Mouse (Mus musculus): ENCODE data around the gene Tst. TPM values are rescaled to one million over a fixed set of nuclear protein-coding genes. Genes with fewer than 3 reads are reported as not detected.

The Tst gene
- polyA plus RNA-seq, 1 experiment, result 9.8 TPM

GRCm38 (mm10) chr15:78442231-78442630 is 36.5 kb upstream of the Tst start:
- Histone ChIP-seq H3K27me3 (ENCODE audit: control insufficient read depth, insufficient read depth, insufficient read length) (no peaks in the 10 kb centered on the region), H3ac (ENCODE audit: control insufficient read depth, insufficient read length) (no peak overlapping the region), H3K36me3 (ENCODE audit: control insufficient read depth, insufficient read depth) (no peaks in the 10 kb centered on the region), H3K4me2 (ENCODE audit: low read depth) (no peak overlapping the region), H3K79me2 (ENCODE audit: control insufficient read depth, insufficient read depth) (no peaks in the 10 kb centered on the region), H3K4me3 (no peak overlapping the region)
- TF ChIP-seq E2F4 (IDR thresholded peaks at IDR 0.05; ENCODE audit: insufficient read depth), result no peak
- peak in 1 of 3 experiments; percentile 18 for TF ChIP-seq MYOG (IDR thresholded peaks at IDR 0.05; ENCODE audit: control insufficient read depth in 1 of 3, insufficient read depth in 1 of 3, insufficient read length in 2 of 3, low read depth in 2 of 3)
- peak; percentile 76 for TF ChIP-seq POLR2AphosphoS2 (IDR thresholded peaks at IDR 0.05; ENCODE audit: insufficient read length, low read depth)

DNA sequence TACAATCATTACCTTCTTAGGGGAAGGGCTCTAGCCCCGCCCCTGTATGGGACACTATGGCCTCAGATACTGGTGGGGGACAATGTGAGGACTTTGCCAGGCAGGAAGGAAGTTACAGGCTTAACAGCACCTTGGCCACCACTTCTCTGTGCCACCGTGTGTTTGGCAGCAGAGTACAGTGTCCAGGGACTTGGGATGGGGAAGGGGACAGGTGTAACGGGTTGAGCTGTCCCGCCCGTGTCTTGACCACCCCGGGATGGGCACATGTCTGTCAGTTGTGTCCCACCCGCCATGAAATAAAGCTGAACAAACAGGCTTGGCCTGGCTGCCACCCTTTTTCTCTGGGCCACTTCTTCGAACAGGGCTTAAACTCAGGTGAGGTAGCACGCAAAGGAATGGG is 33.3 kb upstream of the Tst start:
- Histone ChIP-seq H3K36me3 (ENCODE audit: control insufficient read depth, insufficient read depth) (no peaks in the 10 kb centered on the region), H3K4me2 (ENCODE audit: low read depth) (no peak overlapping the region), H3ac (ENCODE audit: control insufficient read depth, insufficient read length) (no peak overlapping the region)

GRCm38 (mm10) chr15:78438505-78438904 is 32.8 kb upstream of the Tst start:
- H3K79me2 ChIP-seq (ENCODE audit: control insufficient read depth, insufficient read depth), result no peaks in the 10 kb centered on the region
- no peak overlapping the region for H3K4me3 ChIP-seq
- TF ChIP-seq POLR2A (IDR thresholded peaks at IDR 0.05; ENCODE audit: insufficient read length, low read depth), result no peak
- no peak for TF ChIP-seq USF1 (IDR thresholded peaks at IDR 0.05; ENCODE audit: low read depth)
- TF ChIP-seq MAX (IDR thresholded peaks at IDR 0.05; ENCODE audit: low read depth), result no peak
- TF ChIP-seq E2F4 (IDR thresholded peaks at IDR 0.05; ENCODE audit: insufficient read depth), result no peak
- TF ChIP-seq MYOG (IDR thresholded peaks at IDR 0.05; ENCODE audit: control insufficient read depth in 1 of 3, insufficient read depth in 1 of 3, insufficient read length in 2 of 3, low read depth in 2 of 3), result no peak
- TF ChIP-seq CEBPB (IDR thresholded peaks at IDR 0.05; ENCODE audit: insufficient read depth, poor library complexity, severe bottlenecking), result no peak
- no peak for TF ChIP-seq TCF12 (IDR thresholded peaks at IDR 0.05; ENCODE audit: insufficient read depth, poor library complexity, severe bottlenecking)
- no peak for TF ChIP-seq TCF3 (IDR thresholded peaks at IDR 0.05; ENCODE audit: insufficient read length, low read depth)
- TF ChIP-seq POLR2AphosphoS2 (IDR thresholded peaks at IDR 0.05; ENCODE audit: insufficient read length, low read depth), result no peak
- TF ChIP-seq REST (IDR thresholded peaks at IDR 0.05; ENCODE audit: insufficient read depth, insufficient read length), result no peak
- no peak for TF ChIP-seq MYOD1 (IDR thresholded peaks at IDR 0.05; ENCODE audit: control insufficient read depth in 1 of 3, insufficient read length in 2 of 3, low read depth in 2 of 3)
- TF ChIP-seq SRF (IDR thresholded peaks at IDR 0.05; ENCODE audit: control insufficient read depth, insufficient read length, low read depth), result no peak

More for the DNA sequence above, 33.3 kb upstream of the Tst start:
- Histone ChIP-seq H3K79me2 (ENCODE audit: control insufficient read depth, insufficient read depth) (no peaks in the 10 kb centered on the region), H3K4me3 (no peak overlapping the region), H3K27me3 (ENCODE audit: control insufficient read depth, insufficient read depth, insufficient read length) (no peaks in the 10 kb centered on the region)
- TF ChIP-seq E2F4 (IDR thresholded peaks at IDR 0.05; ENCODE audit: insufficient read depth) (no peak), USF1 (IDR thresholded peaks at IDR 0.05; ENCODE audit: low read depth) (no peak), TCF3 (IDR thresholded peaks at IDR 0.05; ENCODE audit: insufficient read length, low read depth) (no peak), MYOG (IDR thresholded peaks at IDR 0.05; ENCODE audit: control insufficient read depth in 1 of 3, insufficient read depth in 1 of 3, insufficient read length in 2 of 3, low read depth in 2 of 3) (no peak), MAX (IDR thresholded peaks at IDR 0.05; ENCODE audit: low read depth) (no peak), MYOD1 (IDR thresholded peaks at IDR 0.05; ENCODE audit: control insufficient read depth in 1 of 3, insufficient read length in 2 of 3, low read depth in 2 of 3) (no peak), REST (IDR thresholded peaks at IDR 0.05; ENCODE audit: insufficient read depth, insufficient read length) (no peak), CEBPB (IDR thresholded peaks at IDR 0.05; ENCODE audit: insufficient read depth, poor library complexity, severe bottlenecking) (no peak), POLR2A (IDR thresholded peaks at IDR 0.05; ENCODE audit: insufficient read length, low read depth) (no peak), TCF12 (IDR thresholded peaks at IDR 0.05; ENCODE audit: insufficient read depth, poor library complexity, severe bottlenecking) (no peak), SRF (IDR thresholded peaks at IDR 0.05; ENCODE audit: control insufficient read depth, insufficient read length, low read depth) (no peak), POLR2AphosphoS2 (IDR thresholded peaks at IDR 0.05; ENCODE audit: insufficient read length, low read depth) (no peak)

GRCm38 (mm10) chr15:78438018-78438394 is 32.3 kb upstream of the Tst start:
- Histone ChIP-seq H3K79me2 (ENCODE audit: control insufficient read depth, insufficient read depth) (no peaks in the 10 kb centered on the region), H3K4me2 (ENCODE audit: low read depth) (peak overlapping the region; percentile 79), H3K36me3 (ENCODE audit: control insufficient read depth, insufficient read depth) (no peaks in the 10 kb centered on the region), H3ac (ENCODE audit: control insufficient read depth, insufficient read length) (no peak overlapping the region), H3K27me3 (ENCODE audit: control insufficient read depth, insufficient read depth, insufficient read length) (no peaks in the 10 kb centered on the region), H3K4me3 (no peak overlapping the region)
- peak in 2 of 3 experiments; percentile 44 to 63 for TF ChIP-seq MYOD1 (IDR thresholded peaks at IDR 0.05; ENCODE audit: control insufficient read depth in 1 of 3, insufficient read length in 2 of 3, low read depth in 2 of 3)
- TF ChIP-seq MYOG (IDR thresholded peaks at IDR 0.05; ENCODE audit: control insufficient read depth in 1 of 3, insufficient read depth in 1 of 3, insufficient read length in 2 of 3, low read depth in 2 of 3), result peak in 1 of 3 experiments; percentile 22
- TF ChIP-seq POLR2A (IDR thresholded peaks at IDR 0.05; ENCODE audit: insufficient read length, low read depth), result no peak

More at GRCm38 (mm10) chr15:78438505-78438904, 32.8 kb upstream of the Tst start:
- no peaks in the 10 kb centered on the region for H3K36me3 ChIP-seq (ENCODE audit: control insufficient read depth, insufficient read depth)
- H3K27me3 ChIP-seq (ENCODE audit: control insufficient read depth, insufficient read depth, insufficient read length), result no peaks in the 10 kb centered on the region
- H3K4me2 ChIP-seq (ENCODE audit: low read depth), result no peak overlapping the region
- H3ac ChIP-seq (ENCODE audit: control insufficient read depth, insufficient read length), result no peak overlapping the region

- H3ac ChIP-seq (ENCODE audit: control insufficient read depth, insufficient read length), result no peak overlapping the region
- H3K27me3 ChIP-seq (ENCODE audit: control insufficient read depth, insufficient read depth, insufficient read length), result no peaks in the 10 kb centered on the region
- no peaks in the 10 kb centered on the region for H3K79me2 ChIP-seq (ENCODE audit: control insufficient read depth, insufficient read depth)
- H3K36me3 ChIP-seq (ENCODE audit: control insufficient read depth, insufficient read depth), result peaks cover 4% of the 10 kb centered on the region
- peak overlapping the region; percentile 79 for H3K4me2 ChIP-seq (ENCODE audit: low read depth)
- TF ChIP-seq E2F4 (IDR thresholded peaks at IDR 0.05; ENCODE audit: insufficient read depth) (no peak), POLR2A (IDR thresholded peaks at IDR 0.05; ENCODE audit: insufficient read length, low read depth) (no peak), CEBPB (IDR thresholded peaks at IDR 0.05; ENCODE audit: insufficient read depth, poor library complexity, severe bottlenecking) (no peak), MYOG (IDR thresholded peaks at IDR 0.05; ENCODE audit: control insufficient read depth in 1 of 3, insufficient read depth in 1 of 3, insufficient read length in 2 of 3, low read depth in 2 of 3) (peak in 2 of 3 experiments; percentile 23 to 39), TCF12 (IDR thresholded peaks at IDR 0.05; ENCODE audit: insufficient read depth, poor library complexity, severe bottlenecking) (no peak), SRF (IDR thresholded peaks at IDR 0.05; ENCODE audit: control insufficient read depth, insufficient read length, low read depth) (no peak), TCF3 (IDR thresholded peaks at IDR 0.05; ENCODE audit: insufficient read length, low read depth) (no peak), USF1 (IDR thresholded peaks at IDR 0.05; ENCODE audit: low read depth) (no peak), POLR2AphosphoS2 (IDR thresholded peaks at IDR 0.05; ENCODE audit: insufficient read length, low read depth) (no peak), MYOD1 (IDR thresholded peaks at IDR 0.05; ENCODE audit: control insufficient read depth in 1 of 3, insufficient read length in 2 of 3, low read depth in 2 of 3) (peak in 1 of 3 experiments; percentile 28), MAX (IDR thresholded peaks at IDR 0.05; ENCODE audit: low read depth) (no peak), REST (IDR thresholded peaks at IDR 0.05; ENCODE audit: insufficient read depth, insufficient read length) (no peak)
- peak overlapping the region; percentile 9 for H3K4me3 ChIP-seq
These were observed 31.7 kb upstream of the Tst start for GRCm38 (mm10) chr15:78437237-78438017.
